Mouse (Mus musculus): ENCODE measurements around the gene H2-T22.

H2-T22 gene

DNA sequence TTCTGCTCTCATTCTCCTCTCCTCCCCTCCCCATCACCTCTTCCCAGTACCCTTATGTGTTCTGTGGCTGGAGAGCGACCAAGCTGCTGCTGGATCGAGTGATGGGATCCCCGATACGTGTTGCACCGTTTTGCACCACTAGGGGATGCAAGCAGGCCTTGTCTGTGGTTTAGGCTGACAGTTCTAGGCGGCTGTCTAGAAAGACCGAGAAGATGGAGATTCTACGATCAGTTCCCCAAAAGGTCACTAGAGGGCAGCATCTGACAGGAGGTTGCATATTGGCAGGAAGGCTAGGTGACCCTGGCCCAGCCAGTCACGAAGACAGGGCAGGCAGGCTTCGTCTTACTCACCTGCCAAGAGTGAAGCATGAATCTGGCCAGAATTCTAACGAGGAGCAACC lies 45.6 kb downstream of the H2-T22 start:
- peak; percentile 92 for DNase-seq

DNA sequence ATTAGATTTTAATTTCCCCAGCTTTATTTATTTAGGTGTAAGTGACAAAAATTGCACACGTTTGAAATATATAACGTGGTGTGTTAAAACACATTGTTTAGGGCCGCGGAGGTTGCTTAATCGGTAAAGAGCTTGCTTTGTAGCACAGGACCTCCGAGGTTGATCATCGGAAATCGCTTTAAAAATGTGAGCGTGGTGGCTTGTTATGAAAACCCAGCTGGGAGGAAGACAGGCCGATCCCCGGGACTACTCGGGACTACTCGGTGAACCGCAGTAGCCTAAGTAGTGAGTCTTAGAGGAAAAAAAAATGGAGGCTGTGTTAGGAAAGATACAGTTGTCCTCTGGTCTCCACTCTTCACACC lies 47.7 kb downstream of the H2-T22 start:
- DNase-seq: no peak

DNA sequence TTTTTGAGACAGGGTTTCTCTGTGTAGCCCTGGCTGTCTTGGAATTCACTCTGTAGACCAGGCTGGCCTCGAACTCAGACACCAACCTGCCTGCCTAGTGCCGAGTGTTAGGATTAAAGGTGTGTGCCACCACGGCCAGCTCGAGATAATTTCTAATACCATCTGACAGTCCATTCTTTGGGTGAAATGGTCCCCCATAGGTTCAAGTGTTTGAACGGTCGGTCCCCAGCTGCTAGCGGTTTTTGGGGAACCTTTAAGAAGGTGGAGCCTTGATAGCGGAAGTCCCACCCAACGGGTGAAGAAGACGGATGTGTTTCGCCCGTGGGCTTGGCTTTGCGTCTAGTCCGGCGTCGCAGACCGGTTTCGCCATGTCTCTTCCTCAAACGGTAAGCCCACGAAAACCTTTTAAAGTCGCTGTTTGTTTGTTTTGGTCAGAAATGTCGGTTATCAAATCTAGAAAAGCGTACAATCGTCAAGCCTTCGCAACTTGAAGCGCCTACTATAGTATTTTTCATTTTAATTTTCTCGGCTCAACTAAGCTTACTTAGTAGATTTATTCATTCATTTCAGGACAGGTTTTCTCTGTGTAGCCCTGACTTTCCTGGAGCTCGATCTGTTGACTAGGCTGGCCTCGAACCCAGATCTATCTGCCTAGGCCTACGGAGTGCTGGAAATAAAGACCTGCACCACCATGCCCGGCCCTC lies 48.2 kb downstream of the H2-T22 start:
- peak; percentile 78 for DNase-seq

DNA sequence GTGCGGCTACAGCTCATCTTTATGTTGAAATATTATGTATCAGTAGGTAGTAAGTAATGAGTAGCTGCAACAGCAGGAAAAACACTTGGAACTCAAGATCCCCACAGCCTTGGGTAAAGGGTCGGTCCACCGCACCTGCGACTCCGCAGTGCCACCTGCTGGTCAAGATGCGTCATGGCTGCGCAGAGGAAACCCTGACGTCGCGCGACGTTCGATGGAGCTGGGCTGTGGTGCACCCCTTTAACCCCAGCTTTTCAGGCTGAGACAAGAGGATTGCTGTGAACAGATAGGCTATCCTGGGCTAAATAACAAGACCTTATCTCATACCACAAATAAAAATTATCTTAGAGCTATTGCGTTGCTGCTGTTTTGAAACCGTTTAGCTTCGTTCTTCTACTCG lies 48.9 kb downstream of the H2-T22 start:
- peak; percentile 78 for DNase-seq

DNA sequence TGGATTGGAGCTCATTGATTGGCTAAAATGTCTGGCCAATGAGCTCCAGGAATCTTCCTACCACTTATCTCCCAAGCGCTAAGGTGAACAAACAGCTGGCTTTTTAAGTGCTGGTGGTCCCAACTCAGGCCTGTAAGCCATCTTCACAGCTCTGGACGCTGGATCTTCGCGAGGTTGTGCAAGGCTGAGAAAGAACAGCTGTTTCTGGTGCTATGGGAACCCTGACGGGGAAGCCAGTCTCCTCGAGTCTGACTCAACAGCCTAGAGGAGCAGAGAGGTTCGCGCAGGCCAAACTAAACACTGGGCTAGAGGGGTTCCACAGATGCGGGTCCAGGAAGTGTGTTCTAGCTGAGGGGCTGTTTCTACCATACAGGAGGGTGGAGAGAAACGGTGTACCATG lies 50.8 kb downstream of the H2-T22 start:
- no peak for DNase-seq

Measured in right cerebral cortex, postnatal 14 days (tissue).